Mouse (Mus musculus): ENCODE measurements around the gene Rnf214. TPM values are rescaled to one million over a fixed set of nuclear protein-coding genes. Genes with fewer than 3 reads are reported as not detected.
"Not testable (repeated sequence)": the region's sequence is repeated elsewhere in the genome, so short reads cannot be mapped to it uniquely, and the experiment has no call there.

Rnf214 gene
- polyA plus RNA-seq, 1 experiment from 2014 or later = 36.2 TPM

DNA sequence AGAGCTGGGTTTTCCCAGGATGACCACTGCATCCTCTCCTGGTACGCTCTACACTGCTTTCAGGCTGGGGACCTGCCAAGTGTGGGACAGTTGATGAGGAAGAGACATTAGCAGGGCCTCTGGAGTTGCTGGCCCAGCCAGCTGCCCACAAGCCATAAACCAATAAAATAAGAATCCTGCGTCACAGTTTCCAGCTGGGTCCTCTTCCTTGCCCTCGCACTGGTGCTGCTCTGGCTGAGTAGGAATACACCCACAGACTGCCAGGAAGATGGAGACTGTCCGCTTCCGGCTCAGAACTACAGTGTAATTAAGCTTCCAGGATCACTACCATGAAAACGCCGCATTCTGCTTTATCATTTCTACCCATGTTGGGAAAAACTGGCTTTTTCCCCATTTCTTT, 44.9 kb downstream of the Rnf214 start:
- Histone ChIP-seq H3K27ac (no peak overlapping the region), H3K9ac (no peak overlapping the region), H3K9me3 (no peaks in the 10 kb centered on the region), H3K4me3 (replicated peaks) (no peak overlapping the region), H3K4me2 (replicated peaks) (no peak overlapping the region), H3K27me3 (replicated peaks) (no peaks in the 10 kb centered on the region), H3K36me3 (peaks cover 48% of the 10 kb centered on the region), H3K4me1 (replicated peaks) (no peaks in the 10 kb centered on the region)
- ATAC-seq = 0 out of 2 replicates have a peak, but pooled peaks have one; percentile 31
- 72% methylated on average over 7 of the region's 7 CpGs for WGBS

GRCm38 (mm10) chr9:45859364-45859763, 47.3 kb downstream of the Rnf214 start:
- no peak overlapping the region for H3K4me3 ChIP-seq (replicated peaks)
- no peak overlapping the region for H3K27ac ChIP-seq
- H3K4me1 ChIP-seq (replicated peaks) = no peaks in the 10 kb centered on the region
- no peak overlapping the region for H3K9ac ChIP-seq
- H3K27me3 ChIP-seq (replicated peaks) = no peaks in the 10 kb centered on the region
- no peaks in the 10 kb centered on the region for H3K9me3 ChIP-seq
- H3K36me3 ChIP-seq = peaks cover 36% of the 10 kb centered on the region
- no peak for ATAC-seq
- WGBS = 93% methylated on average over 10 of the region's 10 CpGs
- H3K4me2 ChIP-seq (replicated peaks) = no peak overlapping the region

GRCm38 (mm10) chr9:45854136-45854535, 52.6 kb downstream of the Rnf214 start:
- Histone ChIP-seq H3K9ac (no peak overlapping the region), H3K4me3 (replicated peaks) (no peak overlapping the region), H3K4me1 (replicated peaks) (peaks cover 17% of the 10 kb centered on the region), H3K36me3 (0 out of 2 replicates have a peak, but pooled peaks cover 8% of the 10 kb centered on the region), H3K9me3 (no peaks in the 10 kb centered on the region), H3K27me3 (replicated peaks) (no peaks in the 10 kb centered on the region), H3K4me2 (replicated peaks) (no peak overlapping the region), H3K27ac (no peak overlapping the region)
- ATAC-seq = no peak
- 96% methylated on average over 1 of the region's 1 CpGs for WGBS

GRCm38 (mm10) chr9:45853695-45854094, 53.0 kb downstream of the Rnf214 start:
- Histone ChIP-seq H3K9ac (no peak overlapping the region), H3K27me3 (replicated peaks) (no peaks in the 10 kb centered on the region), H3K27ac (no peak overlapping the region), H3K4me1 (replicated peaks) (peaks cover 21% of the 10 kb centered on the region), H3K36me3 (0 out of 2 replicates have a peak, but pooled peaks cover 3% of the 10 kb centered on the region), H3K4me3 (replicated peaks) (no peak overlapping the region), H3K4me2 (replicated peaks) (no peak overlapping the region), H3K9me3 (no peaks in the 10 kb centered on the region)
- 93% methylated on average over 2 of the region's 2 CpGs for WGBS
- ATAC-seq = no peak

DNA sequence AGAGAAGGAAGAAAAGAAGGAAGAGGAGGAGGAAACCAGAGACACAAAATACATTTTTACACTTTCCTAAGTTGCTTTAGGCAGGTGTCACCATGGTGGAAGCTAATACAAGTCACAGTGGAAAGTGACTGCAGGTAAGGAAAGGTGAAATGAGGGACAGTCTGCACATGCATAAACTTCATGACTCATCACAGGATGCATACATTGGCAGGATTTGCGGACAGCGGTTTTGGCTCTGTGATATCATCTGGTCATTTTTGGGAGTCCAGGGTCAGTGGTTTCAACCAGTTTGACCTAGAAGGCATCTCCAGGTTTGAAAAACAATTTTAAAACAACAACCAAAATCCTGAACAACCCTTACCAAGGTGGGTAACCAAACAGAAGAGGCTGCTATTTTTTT, 54.9 kb downstream of the Rnf214 start:
- ATAC-seq = no peak
- 83% methylated on average over 2 of the region's 2 CpGs for WGBS
- Histone ChIP-seq H3K4me1 (replicated peaks) (peaks cover 25% of the 10 kb centered on the region), H3K4me3 (replicated peaks) (no peak overlapping the region), H3K36me3 (no peaks in the 10 kb centered on the region), H3K9me3 (no peaks in the 10 kb centered on the region), H3K27me3 (replicated peaks) (no peaks in the 10 kb centered on the region), H3K4me2 (replicated peaks) (no peak overlapping the region), H3K27ac (no peak overlapping the region), H3K9ac (no peak overlapping the region)

DNA sequence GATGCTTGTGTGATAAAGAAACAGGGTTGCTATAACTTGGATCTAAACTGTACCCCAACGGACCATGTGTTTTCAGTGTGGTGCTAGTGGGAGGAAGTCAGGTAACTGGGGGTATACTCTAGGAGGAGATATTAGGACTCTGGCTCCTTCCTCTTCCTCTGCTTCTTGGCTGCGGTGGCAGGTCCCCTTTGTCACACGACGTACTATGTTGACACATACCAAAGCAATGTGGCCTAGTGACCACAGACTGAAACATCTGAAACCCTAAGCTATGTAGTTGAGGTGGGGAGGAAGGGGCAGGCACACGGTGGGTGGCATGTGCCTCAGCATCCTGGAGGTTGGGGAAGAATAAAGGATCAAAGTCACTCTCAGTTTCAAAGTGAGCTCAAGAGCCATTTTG, 55.4 kb downstream of the Rnf214 start:
- no peak for ATAC-seq
- no peaks in the 10 kb centered on the region for H3K36me3 ChIP-seq
- no peak overlapping the region for H3K4me3 ChIP-seq (replicated peaks)
- H3K27ac ChIP-seq = peak overlapping the region; percentile 60; the same call in 1 of the 2 replicates
- no peak overlapping the region for H3K9ac ChIP-seq
- WGBS = 60% methylated on average over 5 of the region's 5 CpGs
- no peak overlapping the region for H3K4me2 ChIP-seq (replicated peaks)
- H3K4me1 ChIP-seq (replicated peaks) = peaks cover 25% of the 10 kb centered on the region
- no peaks in the 10 kb centered on the region for H3K27me3 ChIP-seq (replicated peaks)
- no peaks in the 10 kb centered on the region for H3K9me3 ChIP-seq

DNA sequence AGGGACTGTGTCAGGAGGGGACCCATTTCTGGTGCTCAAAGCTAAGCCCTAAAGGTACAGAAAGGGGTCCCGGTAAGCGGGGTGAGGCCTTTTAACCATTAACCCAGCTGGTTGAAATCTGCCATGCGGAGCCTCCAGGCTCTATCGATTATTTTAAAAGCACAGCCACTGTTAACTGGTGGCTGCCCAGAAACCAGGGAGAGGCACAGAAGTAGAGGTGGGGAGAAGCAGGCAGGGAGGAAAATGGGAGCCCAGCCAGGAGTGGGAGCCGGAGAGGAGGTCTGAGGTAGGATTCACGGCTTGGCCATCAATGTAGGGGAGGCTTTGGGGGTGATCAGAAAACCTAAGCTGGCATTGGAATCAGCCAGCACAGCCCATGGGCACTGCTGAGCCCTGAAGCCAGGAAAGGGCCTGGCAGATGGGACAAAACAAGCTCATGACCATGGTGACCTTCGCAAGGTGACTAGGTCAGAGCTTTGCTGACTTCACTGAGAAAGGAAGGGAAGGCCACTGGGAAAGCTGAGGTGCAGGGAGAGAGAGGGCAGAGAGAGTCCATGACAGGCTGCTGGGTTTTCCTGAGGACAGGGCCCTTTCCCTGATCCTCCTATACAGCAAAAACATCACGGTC, 56.1 kb downstream of the Rnf214 start:
- Histone ChIP-seq H3K27ac (peak overlapping the region; percentile 60), H3K9me3 (no peaks in the 10 kb centered on the region), H3K4me1 (replicated peaks) (peaks cover 25% of the 10 kb centered on the region), H3K9ac (peak overlapping the region; percentile 17; the same call in 1 of the 2 replicates), H3K4me3 (replicated peaks) (no peak overlapping the region), H3K4me2 (replicated peaks) (peak overlapping the region; percentile 18; the same call in 1 of the 2 replicates), H3K27me3 (replicated peaks) (no peaks in the 10 kb centered on the region), H3K36me3 (no peaks in the 10 kb centered on the region)
- WGBS = 55% methylated on average over 8 of the region's 8 CpGs
- ATAC-seq = peak; percentile 53

- peak; percentile 50; the same call in 1 of the 2 replicates for ATAC-seq
- no peak overlapping the region for H3K9ac ChIP-seq
- peak overlapping the region; percentile 18; the same call in 1 of the 2 replicates for H3K4me2 ChIP-seq (replicated peaks)
- no peaks in the 10 kb centered on the region for H3K27me3 ChIP-seq (replicated peaks)
- no peaks in the 10 kb centered on the region for H3K36me3 ChIP-seq
- WGBS = 60% methylated on average over 9 of the region's 9 CpGs
- peaks cover 25% of the 10 kb centered on the region for H3K4me1 ChIP-seq (replicated peaks)
- H3K4me3 ChIP-seq (replicated peaks) = no peak overlapping the region
- H3K27ac ChIP-seq = peak overlapping the region; percentile 60
- no peaks in the 10 kb centered on the region for H3K9me3 ChIP-seq
Observed at GRCm38 (mm10) chr9:45849528-45850408, 56.9 kb downstream of the Rnf214 start.

- 85% methylated on average over 5 of the region's 5 CpGs for WGBS
- H3K4me2 ChIP-seq (replicated peaks) = no peak overlapping the region
- H3K9ac ChIP-seq = no peak overlapping the region
- no peaks in the 10 kb centered on the region for H3K27me3 ChIP-seq (replicated peaks)
- no peaks in the 10 kb centered on the region for H3K9me3 ChIP-seq
- no peaks in the 10 kb centered on the region for H3K36me3 ChIP-seq
- peaks cover 25% of the 10 kb centered on the region for H3K4me1 ChIP-seq (replicated peaks)
- no peak for ATAC-seq
- H3K4me3 ChIP-seq (replicated peaks) = no peak overlapping the region
- no peak overlapping the region for H3K27ac ChIP-seq
Observed at GRCm38 (mm10) chr9:45846891-45847460, 59.7 kb downstream of the Rnf214 start.

DNA sequence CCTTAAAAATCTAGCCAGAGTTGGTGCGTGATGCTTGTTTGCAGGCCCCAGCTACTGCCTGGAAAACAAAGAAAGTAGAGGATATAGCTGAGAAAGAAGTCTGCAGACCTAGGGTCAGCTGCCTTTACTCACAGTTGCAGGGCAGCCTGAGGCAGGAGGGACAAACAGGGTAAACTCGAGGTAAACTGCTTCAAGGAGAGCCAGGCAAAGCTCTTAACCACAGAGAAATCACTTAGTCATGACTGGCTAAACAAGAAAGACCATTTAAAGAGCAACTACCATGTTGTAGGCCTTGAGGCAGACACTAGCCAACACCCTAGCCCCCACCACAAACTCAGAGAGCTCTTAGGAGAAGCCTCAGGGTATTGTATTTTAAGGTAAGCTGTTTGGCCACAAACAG, 60.5 kb downstream of the Rnf214 start:
- peaks cover 28% of the 10 kb centered on the region for H3K4me1 ChIP-seq (replicated peaks)
- not testable (repeated sequence) for H3K4me2 ChIP-seq (replicated peaks); H3K27me3 ChIP-seq (replicated peaks); H3K9me3 ChIP-seq; H3K27ac ChIP-seq; H3K36me3 ChIP-seq; H3K4me3 ChIP-seq (replicated peaks); H3K9ac ChIP-seq; ATAC-seq
- 64% methylated on average over 2 of the region's 2 CpGs for WGBS

- Histone ChIP-seq H3K4me1 (replicated peaks) (peaks cover 29% of the 10 kb centered on the region), H3K9me3 (no peaks in the 10 kb centered on the region), H3K4me3 (replicated peaks) (no peak overlapping the region), H3K27ac (no peak overlapping the region), H3K9ac (no peak overlapping the region; the same call in 1 of the 2 replicates), H3K36me3 (no peaks in the 10 kb centered on the region), H3K27me3 (replicated peaks) (no peaks in the 10 kb centered on the region), H3K4me2 (replicated peaks) (no peak overlapping the region)
- no peak for ATAC-seq
- WGBS = 84% methylated on average over 3 of the region's 3 CpGs
Observed at GRCm38 (mm10) chr9:45845541-45845940, 61.2 kb downstream of the Rnf214 start.

GRCm38 (mm10) chr9:45843780-45844179, 62.9 kb downstream of the Rnf214 start:
- no peak overlapping the region for H3K4me2 ChIP-seq (replicated peaks)
- 81% methylated on average over 1 of the region's 1 CpGs for WGBS
- ATAC-seq = no peak

More at GRCm38 (mm10) chr9:45843780-45844179, 62.9 kb downstream of the Rnf214 start:
- H3K27ac ChIP-seq = no peak overlapping the region
- no peak overlapping the region for H3K9ac ChIP-seq
- no peak overlapping the region for H3K4me3 ChIP-seq (replicated peaks)
- H3K9me3 ChIP-seq = no peaks in the 10 kb centered on the region
- H3K36me3 ChIP-seq = no peaks in the 10 kb centered on the region
- H3K4me1 ChIP-seq (replicated peaks) = peaks cover 29% of the 10 kb centered on the region
- H3K27me3 ChIP-seq (replicated peaks) = no peaks in the 10 kb centered on the region

Data from intestine, embryonic 15.5 days (tissue).